Mouse (Mus musculus) kidney, embryonic 14.5 days (tissue): ENCODE data around the gene Rps6kl1. TPM values are rescaled to one million over a fixed set of nuclear protein-coding genes. Genes with fewer than 3 reads are reported as not detected.

Source experiments
- ATAC-seq: fragments of 200-750 bp; cut with Nextera tagmentation; 2 replicates; pipeline ENCODE4 v1.8.0; 2017; ENCODE audit warnings: moderate number of reproducible peaks, mild to moderate bottlenecking, moderate TSS enrichment, moderate library complexity; ENCODE audit not compliant: low FRiP score, low TSS enrichment
- H3K27ac ChIP-seq: fragments of 300-500 bp; sonication (generic); 2 replicates; pipeline ENCODE4 v1.5.1; 2014; ENCODE audit warnings: low read depth, mild to moderate bottlenecking, low read length, moderate library complexity, mixed read lengths
- H3K27me3 ChIP-seq: fragments of 300-500 bp; sonication (generic); 2 replicates; pipeline ENCODE4 v1.6.1; 2014; ENCODE audit warnings: mild to moderate bottlenecking, low read length; ENCODE audit not compliant: control insufficient read depth, insufficient read depth
- H3K36me3 ChIP-seq: fragments of 300-500 bp; sonication (generic); 2 replicates; pipeline ENCODE4 v1.6.1; 2014; ENCODE audit warnings: low read length, mixed read lengths; ENCODE audit not compliant: control insufficient read depth, insufficient read depth
- H3K4me1 ChIP-seq: fragments of 300-500 bp; sonication (generic); 2 replicates; pipeline ENCODE4 v1.6.1; 2014; ENCODE audit warnings: low read length, mixed read lengths; ENCODE audit not compliant: control insufficient read depth, insufficient read depth
- H3K4me2 ChIP-seq: fragments of 300-500 bp; sonication (generic); replicated peaks from 2 replicates; pipeline ENCODE4 v1.6.1; 2014; ENCODE audit warnings: low read depth, mild to moderate bottlenecking, low read length
- H3K4me3 ChIP-seq: fragments of 300-500 bp; sonication (generic); 2 replicates; pipeline ENCODE4 v1.5.1; 2014; ENCODE audit warnings: mild to moderate bottlenecking, low read length
- H3K9ac ChIP-seq: fragments of 300-500 bp; sonication (generic); 2 replicates; pipeline ENCODE4 v1.6.1; 2014; ENCODE audit warnings: low read depth, mild to moderate bottlenecking, low read length, moderate library complexity
- H3K9me3 ChIP-seq: fragments of 300-500 bp; sonication (generic); 2 replicates; pipeline ENCODE4 v1.6.1; 2016; ENCODE audit warnings: low read length; ENCODE audit not compliant: control insufficient read depth
- WGBS: fragments of 180-500 bp; shearing (Covaris S2); extraction: QIAGEN DNeasy Blood & Tissue Kit; methylation state at CpG from one replicate; pipeline ENCODE4 v1.1.7; 2014; 5-methylcytosine and 5-hydroxymethylcytosine counted together
- polyA plus RNA-seq: library from polyadenylated mRNA; unstranded; fragments of >200 nt; fragmentation: Nextera tagmentation; extraction: Ambion mirVana; gene quantifications from 2 replicates; pipeline ENCODE4 v1.2.1, GENCODE M21; 2014

The Rps6kl1 gene
- polyA plus RNA-seq, 1 experiment from 2014 or later, result 0.61 TPM

- no peaks in the 10 kb centered on the region for H3K4me1 ChIP-seq
- H3K36me3 ChIP-seq, result peaks cover 84% of the 10 kb centered on the region
- H3K4me3 ChIP-seq, result no peak overlapping the region
- no peak for ATAC-seq
- H3K9ac ChIP-seq, result no peak overlapping the region
- no peaks in the 10 kb centered on the region for H3K9me3 ChIP-seq
- H3K27me3 ChIP-seq, result no peaks in the 10 kb centered on the region
- H3K27ac ChIP-seq, result no peak overlapping the region
- WGBS, result 90% methylated on average over 9 of the region's 9 CpGs
- H3K4me2 ChIP-seq, result no peak overlapping the region
These were observed 29.1 kb downstream of the Rps6kl1 start for GRCm38 (mm10) chr12:85121806-85122459.

DNA sequence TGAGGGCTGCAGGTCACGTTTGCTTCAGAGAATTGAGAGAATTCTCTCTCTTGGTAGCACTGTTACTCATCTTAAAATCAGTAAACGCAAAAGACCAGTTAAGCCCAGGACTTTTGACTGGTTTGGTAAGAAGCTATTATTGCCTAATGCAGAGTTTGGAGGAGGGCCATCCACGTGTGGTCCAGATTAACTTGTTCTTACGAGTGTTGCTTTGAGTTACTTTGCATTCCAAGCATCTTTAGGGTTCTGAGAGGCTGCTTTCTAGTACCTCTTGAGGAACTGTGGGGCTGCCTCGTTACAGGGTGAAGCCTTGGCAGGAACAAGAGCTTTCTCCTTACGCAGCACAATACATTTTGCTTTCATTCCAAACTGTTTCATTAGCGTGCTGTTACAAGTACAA, 35.4 kb downstream of the Rps6kl1 start:
- Histone ChIP-seq H3K27ac (no peak overlapping the region), H3K9ac (no peak overlapping the region), H3K9me3 (no peaks in the 10 kb centered on the region), H3K4me1 (peaks cover 20% of the 10 kb centered on the region), H3K27me3 (no peaks in the 10 kb centered on the region), H3K36me3 (peaks cover 32% of the 10 kb centered on the region), H3K4me3 (no peak overlapping the region), H3K4me2 (no peak overlapping the region)
- no peak for ATAC-seq
- 84% methylated on average over 7 of the region's 7 CpGs for WGBS

DNA sequence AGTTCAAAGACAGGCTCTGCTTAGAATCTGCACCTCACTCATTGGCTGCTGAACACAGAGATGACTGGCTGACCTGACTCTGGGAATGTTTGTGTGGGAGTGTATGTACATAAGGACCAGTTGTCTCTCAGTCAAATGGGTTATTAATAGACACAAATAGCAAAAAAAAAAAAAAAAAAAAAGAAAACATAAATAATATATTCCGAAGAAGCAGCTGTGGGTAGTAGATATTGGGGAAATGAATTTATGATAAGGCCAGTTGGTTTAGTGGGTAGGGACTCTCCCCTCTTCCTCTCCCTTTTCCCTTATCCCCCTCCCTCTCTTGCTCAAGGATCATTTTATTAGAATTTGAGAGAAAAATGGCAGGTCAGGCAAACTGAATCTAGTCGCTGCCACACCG, 37.1 kb downstream of the Rps6kl1 start:
- Histone ChIP-seq H3K9me3 (no peaks in the 10 kb centered on the region), H3K4me1 (peaks cover 28% of the 10 kb centered on the region), H3K9ac (no peak overlapping the region), H3K4me2 (no peak overlapping the region), H3K27ac (no peak overlapping the region), H3K4me3 (no peak overlapping the region), H3K36me3 (peaks cover 20% of the 10 kb centered on the region), H3K27me3 (no peaks in the 10 kb centered on the region)
- no peak for ATAC-seq
- WGBS, result 93% methylated on average over 3 of the region's 3 CpGs

GRCm38 (mm10) chr12:85113337-85113736, 37.7 kb downstream of the Rps6kl1 start:
- no peak overlapping the region for H3K4me3 ChIP-seq
- no peak overlapping the region for H3K27ac ChIP-seq
- H3K4me2 ChIP-seq, result no peak overlapping the region
- H3K9me3 ChIP-seq, result no peaks in the 10 kb centered on the region
- H3K9ac ChIP-seq, result no peak overlapping the region
- WGBS, result 93% methylated on average over 3 of the region's 3 CpGs
- peaks cover 28% of the 10 kb centered on the region for H3K4me1 ChIP-seq
- H3K27me3 ChIP-seq, result no peaks in the 10 kb centered on the region
- no peak for ATAC-seq
- H3K36me3 ChIP-seq, result peaks cover 14% of the 10 kb centered on the region

DNA sequence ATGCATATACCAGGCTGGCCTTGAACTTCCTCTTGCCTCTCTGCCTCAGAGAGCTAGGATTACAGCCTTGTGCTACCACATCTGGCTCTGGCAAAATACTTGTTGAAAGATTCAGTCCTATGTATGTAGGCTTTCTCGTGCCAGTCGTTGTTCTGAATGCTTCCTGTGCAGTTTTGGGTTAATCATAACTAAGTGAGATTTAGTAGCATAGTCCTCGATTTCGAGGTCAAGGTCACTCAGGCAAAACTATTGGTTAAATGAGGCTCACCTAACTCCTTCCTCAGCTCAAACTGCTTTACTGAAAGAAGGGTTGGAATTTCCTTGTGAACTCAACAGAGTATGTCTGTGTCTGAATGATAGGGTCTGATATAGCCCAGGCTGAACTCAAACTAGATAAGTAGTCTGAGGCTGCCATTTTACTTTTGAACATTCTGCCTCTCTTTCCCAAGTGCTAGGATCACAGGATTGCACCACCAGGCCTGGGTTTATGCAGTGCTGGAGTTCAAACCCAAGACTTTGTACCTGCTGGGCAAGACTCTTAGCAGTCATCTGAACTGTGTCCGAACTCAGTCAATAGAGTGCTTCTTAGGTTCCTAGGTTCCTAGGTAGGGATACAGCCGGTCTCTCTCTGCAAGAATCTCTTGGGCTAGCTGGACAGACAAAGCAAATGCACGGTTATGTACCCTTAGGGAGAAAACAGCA, 38.4 kb downstream of the Rps6kl1 start:
- H3K9ac ChIP-seq, result no peak overlapping the region; the same call in 1 of the 2 replicates
- H3K4me2 ChIP-seq, result peak overlapping the region; percentile 89; the same call in 1 of the 2 replicates
- H3K9me3 ChIP-seq, result no peaks in the 10 kb centered on the region
- 82% methylated on average over 7 of the region's 7 CpGs for WGBS
- peaks cover 28% of the 10 kb centered on the region for H3K4me1 ChIP-seq
- no peak overlapping the region for H3K4me3 ChIP-seq
- no peak overlapping the region for H3K27ac ChIP-seq
- peaks cover 8% of the 10 kb centered on the region; the same call in 1 of the 2 replicates for H3K36me3 ChIP-seq
- H3K27me3 ChIP-seq, result no peaks in the 10 kb centered on the region
- ATAC-seq, result no peak

- Histone ChIP-seq H3K4me2 (peak within 1 kb of the TSS; percentile 89), H3K4me3 (peak within 1 kb of the TSS; percentile 99), H3K9me3 (no peaks in the 10 kb centered on the region), H3K9ac (peak within 1 kb of the TSS; percentile 97), H3K4me1 (peaks cover 28% of the 10 kb centered on the region), H3K27me3 (no peaks in the 10 kb centered on the region), H3K36me3 (no peaks in the 10 kb centered on the region; the same call in 1 of the 2 replicates), H3K27ac (peak within 1 kb of the TSS; percentile 83)
- peak; percentile 95 for ATAC-seq
- WGBS, result under 1% methylated on average over 83 of the region's 83 CpGs
These were observed 40.1 kb downstream of the Rps6kl1 start, which contains the start of the genes Prox2 and Dlst for GRCm38 (mm10) chr12:85110698-85111592. Prox2 (minus strand) TSS chr12:85110759. Dlst (plus strand) TSS chr12:85110833.

- peak overlapping the region; percentile 99 for H3K4me3 ChIP-seq
- H3K27me3 ChIP-seq, result no peaks in the 10 kb centered on the region
- H3K4me1 ChIP-seq, result peaks cover 28% of the 10 kb centered on the region
- H3K9ac ChIP-seq, result peak overlapping the region; percentile 97
- no peak; the same call in 1 of the 2 replicates for ATAC-seq
- no peaks in the 10 kb centered on the region for H3K9me3 ChIP-seq
- no peaks in the 10 kb centered on the region; the same call in 1 of the 2 replicates for H3K36me3 ChIP-seq
- peak overlapping the region; percentile 89 for H3K4me2 ChIP-seq
- WGBS, result 14% methylated on average over 18 of the region's 18 CpGs
- H3K27ac ChIP-seq, result peak overlapping the region; percentile 83; the same call in 1 of the 2 replicates
These were observed 40.9 kb downstream of the Rps6kl1 start for GRCm38 (mm10) chr12:85110011-85110697.

- Histone ChIP-seq H3K9ac (no peak overlapping the region), H3K27me3 (no peaks in the 10 kb centered on the region), H3K4me1 (peaks cover 28% of the 10 kb centered on the region), H3K36me3 (no peaks in the 10 kb centered on the region; the same call in 1 of the 2 replicates), H3K27ac (no peak overlapping the region), H3K4me3 (no peak overlapping the region), H3K4me2 (peak overlapping the region; percentile 89; the same call in 1 of the 2 replicates), H3K9me3 (no peaks in the 10 kb centered on the region)
- no peak for ATAC-seq
- WGBS, result 40% methylated on average over 4 of the region's 4 CpGs
These were observed 41.6 kb downstream of the Rps6kl1 start for GRCm38 (mm10) chr12:85109426-85109825.
